Mouse (Mus musculus): ENCODE data around the gene Hoxd10. TPM values are rescaled to one million over a fixed set of nuclear protein-coding genes. Genes with fewer than 3 reads are reported as not detected.

Hoxd10 gene
- total RNA-seq, 2 experiments from 2014 or later: not detected

Small RNA genes within 50 kb of the gene (microRNA-seq; reads per million reads assigned to microRNA genes)
- 0 reads per million in 2 experiments for gene Gm44463
- 689 to 704 reads per million in 2 experiments for gene Mir10b

Other genes starting within 250 kb of the Hoxd10 start
- 10 to 100 TPM; 20.8 to 21.3 TPM for gene Lnpk, start 112.5 kb upstream of the Hoxd10 start, total RNA-seq (2021)
- not detected for gene Evx2, start 32.4 kb upstream of the Hoxd10 start, total RNA-seq (2021)
- gene Hoxd13, start 23.6 kb upstream of the Hoxd10 start, total RNA-seq (2021): not detected
- gene Hoxd12, start 16.9 kb upstream of the Hoxd10 start, total RNA-seq (2021): not detected
- gene Hoxd11, start 12.4 kb upstream of the Hoxd10 start, total RNA-seq (2021): not detected
- under 1 TPM; 0.12 to 0.27 TPM for gene Hoxd9, start 5.8 kb downstream of the Hoxd10 start, total RNA-seq (2021)
- 1 to 10 TPM; 1.2 to 1.9 TPM for gene Hoxd8, start 12.7 kb downstream of the Hoxd10 start, total RNA-seq (2021)
- under 1 TPM in 1 of 2 experiments, not detected in 1; 0.11 TPM for gene Hoxd3, start 20.0 kb downstream of the Hoxd10 start, total RNA-seq (2021)
- under 1 TPM; 0.45 TPM for gene Hoxd4, start 20.0 kb downstream of the Hoxd10 start, total RNA-seq (2021)
- gene Gm28230, start 34.8 kb downstream of the Hoxd10 start, total RNA-seq (2021): not detected
- gene Hoxd1, start 71.1 kb downstream of the Hoxd10 start, total RNA-seq (2021): not detected
- 100 to 1,000 TPM; 133 to 148 TPM for gene Mtx2, start 133.9 kb downstream of the Hoxd10 start, total RNA-seq (2021)